Mouse (Mus musculus) heart, embryonic 16.5 days (tissue): ENCODE measurements around the gene Exoc3l2. TPM values are rescaled to one million over a fixed set of nuclear protein-coding genes. Genes with fewer than 3 reads are reported as not detected.

Source experiments
- ATAC-seq: fragments of 200-750 bp; cut with Nextera tagmentation; replicated peaks from 2 replicates; pipeline ENCODE4 v1.8.0; 2017; ENCODE audit warnings: moderate number of reproducible peaks; ENCODE audit not compliant: insufficient read depth, low FRiP score; ENCODE audit errors: extremely low read depth
- H3K27ac ChIP-seq: fragments of 300-500 bp; sonication (generic); 2 replicates; pipeline ENCODE4 v1.5.1; 2014; ENCODE audit warnings: mild to moderate bottlenecking, low read length, control low read depth, moderate library complexity
- H3K27me3 ChIP-seq: fragments of 300-500 bp; sonication (generic); 2 replicates; pipeline ENCODE4 v1.6.1; 2014; ENCODE audit warnings: low read length, mixed read lengths; ENCODE audit not compliant: control insufficient read depth, insufficient read depth
- H3K36me3 ChIP-seq: fragments of 300-500 bp; sonication (generic); 2 replicates; pipeline ENCODE4 v1.6.1; 2014; ENCODE audit not compliant: control insufficient read depth, insufficient read depth
- H3K4me1 ChIP-seq: fragments of 300-500 bp; sonication (generic); 2 replicates; pipeline ENCODE4 v1.6.1; 2014; ENCODE audit warnings: low read length, mixed read lengths; ENCODE audit not compliant: control insufficient read depth, insufficient read depth
- H3K4me2 ChIP-seq: fragments of 300-500 bp; sonication (generic); 2 replicates; pipeline ENCODE4 v1.6.1; 2014; ENCODE audit warnings: low read depth, mild to moderate bottlenecking, control low read depth, low read length
- H3K4me3 ChIP-seq: fragments of 300-500 bp; sonication (generic); 2 replicates; pipeline ENCODE4 v1.5.1; 2014; ENCODE audit warnings: mild to moderate bottlenecking, control low read depth, low read length
- H3K9ac ChIP-seq: fragments of 300-500 bp; sonication (generic); 2 replicates; pipeline ENCODE4 v1.6.1; 2014; ENCODE audit warnings: low read length, control low read depth
- H3K9me3 ChIP-seq: fragments of 300-500 bp; sonication (generic); replicated peaks from 2 replicates; pipeline ENCODE4 v1.6.1; 2016; ENCODE audit warnings: low read length; ENCODE audit not compliant: control insufficient read depth
- WGBS: fragments of 180-500 bp; shearing (Covaris S2); extraction: QIAGEN DNeasy Blood & Tissue Kit; methylation state at CpG from one replicate; pipeline ENCODE4 v1.1.7; 2014; 5-methylcytosine and 5-hydroxymethylcytosine counted together
- polyA plus RNA-seq: library from polyadenylated mRNA; unstranded; fragments of >200 nt; fragmentation: Nextera tagmentation; extraction: Ambion mirVana; gene quantifications from 2 replicates; pipeline ENCODE4 v1.2.1, GENCODE M21; 2015

The Exoc3l2 gene
- polyA plus RNA-seq, 1 experiment from 2014 or later, result 0.59 TPM

DNA sequence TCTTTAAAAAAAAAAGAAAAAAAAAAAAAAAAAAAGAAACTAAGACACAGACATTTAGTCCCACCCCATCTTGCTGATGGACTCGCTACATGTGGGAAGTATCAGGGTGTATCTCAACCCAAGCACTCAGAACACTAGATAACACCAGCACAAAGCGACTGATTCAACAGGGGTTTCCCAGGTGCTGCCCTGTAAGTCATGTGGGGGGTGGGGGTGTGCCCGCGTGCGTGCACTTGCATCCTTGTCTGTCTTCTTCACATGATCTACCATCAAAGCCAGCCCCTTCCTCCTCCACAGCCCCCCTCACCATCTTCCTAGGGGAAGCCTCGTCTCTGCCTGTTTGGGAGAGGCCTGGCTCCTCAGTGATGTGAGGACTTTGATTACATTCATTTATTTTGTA is 49.2 kb downstream of the Exoc3l2 start:
- H3K4me2 ChIP-seq, result no peak overlapping the region
- no peak overlapping the region for H3K27ac ChIP-seq
- no peak overlapping the region for H3K9ac ChIP-seq
- H3K36me3 ChIP-seq, result no peaks in the 10 kb centered on the region
- H3K4me1 ChIP-seq, result peaks cover 13% of the 10 kb centered on the region
- H3K27me3 ChIP-seq, result peaks cover 8% of the 10 kb centered on the region; the same call in 1 of the 2 replicates
- no peak overlapping the region for H3K4me3 ChIP-seq
- H3K9me3 ChIP-seq, result no peaks in the 10 kb centered on the region
- 71% methylated on average over 6 of the region's 6 CpGs for WGBS
- ATAC-seq, result no peak

DNA sequence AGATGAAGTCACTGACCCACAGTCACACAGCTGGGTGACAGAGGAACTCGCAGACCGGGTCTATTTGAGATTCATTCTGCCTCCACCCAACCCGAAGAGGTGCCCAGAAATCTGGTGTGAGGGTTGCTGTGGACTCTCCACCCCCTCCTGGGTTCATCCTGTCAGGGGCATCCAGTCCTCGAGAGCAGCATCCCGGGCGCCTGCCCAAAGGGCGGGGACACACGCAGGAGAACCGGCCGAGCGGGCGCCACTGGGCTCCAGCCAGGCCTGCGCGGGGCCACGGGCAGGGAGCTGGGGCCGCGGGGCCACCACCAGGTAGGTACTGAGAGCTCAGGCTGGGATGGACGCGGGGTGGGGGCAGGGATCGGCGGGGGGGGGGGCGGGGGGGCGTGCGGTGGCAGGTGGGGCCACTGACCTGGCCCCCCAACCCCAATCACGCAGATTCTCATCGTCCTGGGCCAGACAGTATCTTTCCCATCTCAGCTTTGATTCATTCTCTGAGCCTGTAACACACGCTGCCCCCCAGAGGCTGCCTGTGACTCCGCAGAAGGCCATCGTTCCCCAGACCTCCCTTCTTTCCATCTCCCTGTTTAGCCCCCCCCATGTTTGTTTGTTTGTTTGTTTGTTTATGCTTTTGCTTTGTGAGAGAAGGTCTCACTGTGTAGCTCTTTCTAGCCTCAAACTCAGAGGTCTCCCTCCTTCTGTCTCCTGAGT is 54.7 kb downstream of the Exoc3l2 start, which contains the start of gene Nkpd1:
Nkpd1 (plus strand) TSS at position 187 of the 714 bp plus-strand sequence.
- WGBS, result 8% methylated on average over 21 of the region's 29 CpGs
- Histone ChIP-seq H3K4me1 (peaks cover 5% of the 10 kb centered on the region), H3K9ac (no peak within 1 kb of the TSS), H3K27ac (no peak within 1 kb of the TSS), H3K4me2 (peak within 1 kb of the TSS; percentile 41), H3K4me3 (no peak within 1 kb of the TSS), H3K9me3 (no peaks in the 10 kb centered on the region), H3K27me3 (peaks cover 51% of the 10 kb centered on the region), H3K36me3 (no peaks in the 10 kb centered on the region)
- ATAC-seq, result no peak

DNA sequence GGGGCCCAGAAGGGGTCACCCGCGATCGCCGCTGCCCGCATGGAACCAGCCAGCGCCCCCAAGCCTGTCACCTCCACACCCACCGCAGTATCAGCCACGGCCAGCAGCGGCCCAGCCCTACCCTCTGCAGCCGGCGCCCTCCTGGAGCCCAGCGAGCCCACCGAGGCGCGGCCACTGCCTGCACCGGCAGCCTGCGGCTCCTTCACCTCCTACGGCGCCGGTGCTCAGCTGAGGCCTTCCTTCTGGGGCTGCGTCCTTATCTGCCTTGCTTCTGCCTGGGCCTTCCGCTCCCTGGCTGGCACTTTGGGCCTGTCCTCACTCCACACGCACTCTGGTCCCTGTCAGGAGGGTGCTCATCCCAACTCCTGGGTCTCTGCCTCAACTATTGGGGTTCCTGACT is 56.9 kb downstream of the Exoc3l2 start:
- Histone ChIP-seq H3K4me1 (peaks cover 21% of the 10 kb centered on the region), H3K27me3 (peaks cover 73% of the 10 kb centered on the region), H3K4me3 (peak overlapping the region; percentile 40), H3K9me3 (no peaks in the 10 kb centered on the region), H3K9ac (peak overlapping the region; percentile 66), H3K4me2 (peak overlapping the region; percentile 63), H3K27ac (no peak overlapping the region), H3K36me3 (no peaks in the 10 kb centered on the region)
- 3% methylated on average over 22 of the region's 23 CpGs for WGBS
- no peak for ATAC-seq

DNA sequence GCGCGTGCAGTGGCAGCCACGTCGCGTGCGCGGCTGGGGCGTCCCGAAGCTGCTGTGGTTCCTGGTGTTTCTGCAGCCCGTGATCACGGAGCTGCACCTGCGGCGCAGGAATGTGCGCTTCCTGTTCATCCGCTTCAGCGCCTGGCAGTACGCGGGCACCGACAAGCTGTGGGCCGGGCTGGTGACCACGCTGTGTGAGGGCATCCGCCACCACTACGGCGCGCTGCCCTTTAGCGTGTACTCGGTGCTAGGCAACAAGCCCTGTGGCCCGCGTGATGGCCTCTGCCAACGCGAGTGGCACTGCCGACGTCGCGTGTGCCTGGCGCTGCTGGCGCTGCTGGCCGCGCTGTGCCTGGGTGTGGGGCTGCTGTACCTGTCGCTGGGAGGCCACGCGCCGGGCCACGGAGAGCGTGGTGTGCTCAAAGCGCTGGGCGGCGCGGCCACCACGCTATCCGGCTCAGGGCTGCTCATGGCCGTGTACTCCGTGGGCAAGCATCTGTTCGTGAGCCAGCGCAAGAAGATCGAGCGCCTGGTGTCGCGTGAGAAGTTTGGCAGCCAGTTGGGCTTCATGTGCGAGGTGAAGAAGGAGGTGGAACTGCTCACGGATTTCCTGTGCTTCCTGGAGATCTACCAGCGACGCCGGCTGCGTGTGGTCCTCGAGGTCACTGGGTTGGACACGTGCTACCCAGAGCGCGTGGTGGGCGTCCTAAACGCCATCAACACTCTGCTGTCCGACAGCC is 60.1 kb downstream of the Exoc3l2 start:
- Histone ChIP-seq H3K4me3 (peak overlapping the region; percentile 55), H3K9me3 (no peaks in the 10 kb centered on the region), H3K9ac (no peak overlapping the region), H3K27me3 (peaks cover 68% of the 10 kb centered on the region), H3K4me1 (peaks cover 21% of the 10 kb centered on the region), H3K27ac (no peak overlapping the region), H3K4me2 (peak overlapping the region; percentile 82), H3K36me3 (no peaks in the 10 kb centered on the region)
- ATAC-seq, result no peak
- WGBS, result 7% methylated on average over 72 of the region's 72 CpGs

DNA sequence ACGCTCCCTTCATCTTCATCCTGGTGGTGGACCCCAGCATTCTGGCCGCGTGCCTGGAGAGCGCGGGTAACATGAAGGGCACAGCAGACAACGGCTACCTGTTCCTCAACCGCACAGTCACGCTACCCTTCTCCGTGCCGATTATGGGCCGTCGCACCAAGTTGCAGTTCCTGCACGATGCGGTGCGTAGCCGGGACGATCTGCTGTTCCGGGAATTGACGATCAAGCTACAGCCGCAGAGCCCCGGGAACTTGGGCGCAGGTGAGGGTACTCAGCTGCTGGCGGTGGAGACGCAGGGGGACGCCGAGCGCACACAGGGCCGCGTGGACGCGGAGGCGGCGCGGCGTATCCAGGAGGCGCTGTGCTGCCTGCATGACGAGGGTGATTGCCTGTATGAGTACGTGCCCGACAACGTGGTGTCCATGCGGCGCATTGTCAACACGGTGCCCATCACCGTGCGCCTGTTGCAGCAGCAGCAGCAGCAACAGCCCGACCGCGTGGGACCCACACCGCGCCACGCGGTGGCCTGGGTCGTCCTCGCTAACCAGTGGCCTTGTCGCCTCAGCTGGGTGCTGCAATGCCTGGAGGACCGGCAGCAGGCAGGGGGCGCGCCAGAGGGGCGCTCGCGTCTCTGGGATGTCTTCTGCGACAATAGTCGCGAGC is 60.8 kb downstream of the Exoc3l2 start:
- WGBS, result 1% methylated on average over 64 of the region's 64 CpGs
- peak overlapping the region; percentile 61 for H3K9ac ChIP-seq
- H3K36me3 ChIP-seq, result no peaks in the 10 kb centered on the region
- no peaks in the 10 kb centered on the region for H3K9me3 ChIP-seq
- H3K27me3 ChIP-seq, result peaks cover 61% of the 10 kb centered on the region
- H3K27ac ChIP-seq, result no peak overlapping the region
- peak overlapping the region; percentile 55 for H3K4me3 ChIP-seq
- H3K4me1 ChIP-seq, result peaks cover 21% of the 10 kb centered on the region
- H3K4me2 ChIP-seq, result peak overlapping the region; percentile 82
- peak; percentile 63 for ATAC-seq

DNA sequence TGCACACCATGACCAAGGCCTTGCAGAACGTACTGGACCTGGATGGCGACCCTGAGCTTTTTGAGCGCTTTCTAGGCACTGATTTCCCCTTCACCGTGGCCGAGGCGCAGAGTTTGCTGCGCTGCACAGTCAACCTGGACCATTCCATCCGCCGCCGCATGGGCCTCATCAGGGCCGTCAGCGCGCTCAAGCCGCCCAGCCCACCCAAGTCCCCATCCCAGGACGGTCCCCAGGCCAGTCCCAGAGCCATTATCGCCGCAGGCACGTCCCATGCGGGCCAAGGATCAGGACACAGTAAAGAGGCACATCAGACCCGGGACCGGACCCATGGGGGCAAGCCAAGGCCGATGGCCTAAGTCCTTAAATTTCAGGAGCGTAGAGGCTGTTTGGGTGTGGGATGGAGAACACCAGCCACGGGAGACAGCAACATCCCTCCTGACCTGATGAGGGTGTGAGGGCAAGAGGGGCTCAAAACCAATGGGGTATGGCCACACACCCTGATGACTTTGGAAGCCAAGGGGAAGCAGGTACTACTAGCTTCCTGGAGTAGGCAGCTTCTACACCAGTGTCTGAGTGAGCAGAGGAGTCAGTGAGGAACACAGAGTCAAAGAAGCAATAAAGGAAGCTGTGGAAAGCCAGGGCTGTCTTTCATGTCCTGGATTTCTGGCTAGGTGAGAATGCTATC is 61.4 kb downstream of the Exoc3l2 start:
- 14% methylated on average over 24 of the region's 24 CpGs for WGBS
- Histone ChIP-seq H3K9ac (peak overlapping the region; percentile 61), H3K4me3 (peak overlapping the region; percentile 55), H3K27ac (no peak overlapping the region), H3K4me2 (peak overlapping the region; percentile 82), H3K9me3 (no peaks in the 10 kb centered on the region), H3K27me3 (peaks cover 54% of the 10 kb centered on the region), H3K36me3 (peaks cover 4% of the 10 kb centered on the region; the same call in 1 of the 2 replicates), H3K4me1 (peaks cover 21% of the 10 kb centered on the region)
- no peak; the same call in 1 of the 2 replicates for ATAC-seq

DNA sequence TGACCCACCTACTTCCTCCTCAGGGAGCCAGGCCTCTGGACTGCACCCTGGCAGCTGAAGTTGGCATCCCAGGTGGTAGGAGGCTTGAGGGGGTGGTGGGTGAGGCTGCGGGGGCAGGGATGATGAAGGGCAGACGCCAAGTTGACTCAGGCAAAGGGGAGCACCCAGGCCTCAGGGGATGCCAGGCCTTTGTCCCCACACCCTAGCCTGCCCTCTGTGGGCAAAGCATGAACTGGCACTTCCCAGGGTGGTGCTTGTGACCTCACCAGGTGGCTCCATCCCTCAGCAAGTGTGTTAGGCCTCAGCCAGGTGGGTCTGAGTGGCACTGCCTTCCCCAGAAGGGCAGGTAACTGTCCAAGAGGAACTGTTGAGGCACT is 62.0 kb downstream of the Exoc3l2 start:
- 55% methylated on average over 2 of the region's 2 CpGs for WGBS
- H3K4me1 ChIP-seq, result peaks cover 19% of the 10 kb centered on the region
- H3K9me3 ChIP-seq, result no peaks in the 10 kb centered on the region
- peaks cover 52% of the 10 kb centered on the region for H3K27me3 ChIP-seq
- H3K27ac ChIP-seq, result no peak overlapping the region
- no peak overlapping the region for H3K4me3 ChIP-seq
- no peak for ATAC-seq
- no peak overlapping the region for H3K4me2 ChIP-seq
- no peak overlapping the region for H3K9ac ChIP-seq
- peaks cover 9% of the 10 kb centered on the region; the same call in 1 of the 2 replicates for H3K36me3 ChIP-seq

DNA sequence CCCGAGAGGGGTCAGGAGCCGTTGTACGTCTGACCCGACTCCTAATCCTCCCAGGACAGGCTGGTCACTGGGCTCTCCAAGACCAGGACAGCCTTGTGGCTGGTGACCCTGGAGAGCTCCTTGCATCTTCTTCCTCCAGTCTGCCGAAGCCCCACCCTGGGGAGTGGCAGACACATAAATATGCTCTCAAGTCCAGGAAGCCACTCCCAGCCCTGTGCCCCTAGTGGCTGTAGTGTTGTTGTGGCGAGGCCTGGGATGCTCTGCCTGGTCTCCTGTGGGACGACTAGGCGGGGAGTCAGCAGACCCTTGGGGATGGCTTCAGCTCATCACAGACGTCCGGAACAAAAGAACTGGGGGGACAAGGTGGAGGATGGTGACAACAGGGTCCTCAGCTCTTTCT is 67.9 kb downstream of the Exoc3l2 start:
- no peak for ATAC-seq
- no peak overlapping the region for H3K4me3 ChIP-seq
- WGBS, result 78% methylated on average over 10 of the region's 10 CpGs
- no peak overlapping the region for H3K9ac ChIP-seq
- no peaks in the 10 kb centered on the region for H3K9me3 ChIP-seq
- H3K36me3 ChIP-seq, result peaks cover 41% of the 10 kb centered on the region
- H3K4me2 ChIP-seq, result no peak overlapping the region
- H3K27ac ChIP-seq, result no peak overlapping the region
- H3K27me3 ChIP-seq, result no peaks in the 10 kb centered on the region
- no peaks in the 10 kb centered on the region for H3K4me1 ChIP-seq
